Mouse (Mus musculus) erythroblast, embryonic 14.5 days (primary cell): Measurements from ENCODE around the gene Cep170b.

Source experiments
- GATA1 ChIP-seq: IDR thresholded peaks from 2 replicates; pipeline ENCODE4 v1.6.1; 2012; ENCODE audit warnings: low read length, inconsistent platforms, mixed read lengths
- TAL1 ChIP-seq: IDR thresholded peaks from 3 replicates; pipeline ENCODE4 v1.6.1; 2012; ENCODE audit warnings: low read length, inconsistent platforms, mixed read lengths

- TF ChIP-seq TAL1 = no peak
- TF ChIP-seq GATA1 = no peak
These were observed 48.4 kb upstream of the Cep170b start for GRCm38 (mm10) chr12:112671891-112672290.
